8 mouse cellular contexts compared by ENCODE assay signal in the genomic region with DNA sequence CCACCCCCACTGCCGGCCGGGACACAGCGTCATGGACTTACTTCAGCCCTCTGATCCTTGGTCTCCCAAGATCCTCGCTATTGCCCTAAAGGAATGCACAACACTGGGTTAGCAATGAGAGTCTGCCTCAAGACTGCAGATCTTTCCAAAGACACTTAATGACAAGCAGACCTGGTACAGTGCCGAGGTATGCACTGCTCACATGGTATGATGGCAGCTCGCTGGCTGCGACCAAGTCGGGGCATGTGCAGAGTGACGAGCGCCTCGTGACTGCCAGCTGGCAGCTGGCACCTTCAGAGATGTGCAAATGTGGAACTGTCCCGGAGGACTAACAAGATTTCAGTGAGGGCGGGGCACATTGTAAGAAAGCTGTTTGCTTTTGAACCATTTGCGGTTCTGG.
DNase-seq lines count a peak whose midpoint lies in the region; ATAC-seq and TF ChIP-seq lines count a peak whose summit lies in the region.

No protein-coding gene starts in this region.

- no peak overlapping the region for H3K4me3 ChIP-seq in heart, embryonic 10.5 days
- no peak overlapping the region for H3K4me3 ChIP-seq in forebrain, postnatal 0 days (ENCODE audit: low read depth, low read length)
- H3K4me3 ChIP-seq in hindbrain, embryonic 15.5 days: no peak overlapping the region
- no peak overlapping the region for H3K4me3 ChIP-seq in midbrain, postnatal 0 days (ENCODE audit: low read depth, low read length)

- H3K4me1 ChIP-seq in heart, embryonic 10.5 days: peaks cover 58% of the 10 kb centered on the region
- H3K4me1 ChIP-seq in forebrain, postnatal 0 days (ENCODE audit: insufficient read depth): peaks cover 7% of the 10 kb centered on the region; the same call in 1 of the 2 replicates
- peaks cover 34% of the 10 kb centered on the region for H3K4me1 ChIP-seq in hindbrain, embryonic 15.5 days (replicated peaks)
- no peaks in the 10 kb centered on the region for H3K4me1 ChIP-seq in midbrain, postnatal 0 days (ENCODE audit: insufficient read depth, low read length)

- H3K9me3 ChIP-seq in heart, embryonic 10.5 days: no peaks in the 10 kb centered on the region
- H3K9me3 ChIP-seq in forebrain, postnatal 0 days (ENCODE audit: low read length): no peaks in the 10 kb centered on the region
- H3K9me3 ChIP-seq in hindbrain, embryonic 15.5 days: no peaks in the 10 kb centered on the region
- no peaks in the 10 kb centered on the region for H3K9me3 ChIP-seq in midbrain, postnatal 0 days (ENCODE audit: low read length)

- no peak overlapping the region for H3K4me2 ChIP-seq in forebrain, postnatal 0 days (ENCODE audit: low read depth)
- no peak overlapping the region for H3K4me2 ChIP-seq in hindbrain, embryonic 15.5 days
- H3K4me2 ChIP-seq in midbrain, postnatal 0 days (ENCODE audit: low read depth, low read length, poor library complexity, severe bottlenecking): no peak overlapping the region

- peak; percentile 95 for ATAC-seq in forebrain, postnatal 0 days
- ATAC-seq in hindbrain, embryonic 15.5 days (ENCODE audit: low FRiP score, low read depth): peak; percentile 80
- no peak for ATAC-seq in midbrain, postnatal 0 days (ENCODE audit: low FRiP score)
- ATAC-seq in activated CD4-positive, CD25-positive, alpha-beta regulatory T cell, adult 4 months: no peak

- H3K27ac ChIP-seq in heart, embryonic 10.5 days: no peak overlapping the region
- peak overlapping the region; percentile 72; the same call in 1 of the 2 replicates for H3K27ac ChIP-seq in forebrain, postnatal 0 days (ENCODE audit: low read depth, low read length)
- peak overlapping the region; percentile 21; the same call in 1 of the 2 replicates for H3K27ac ChIP-seq in hindbrain, embryonic 15.5 days (replicated peaks)
- H3K27ac ChIP-seq in midbrain, postnatal 0 days (ENCODE audit: low read depth, low read length): no peak overlapping the region

- no peak overlapping the region for H3K9ac ChIP-seq in forebrain, postnatal 0 days
- no peak overlapping the region for H3K9ac ChIP-seq in hindbrain, embryonic 15.5 days
- no peak overlapping the region for H3K9ac ChIP-seq in midbrain, postnatal 0 days (replicated peaks; ENCODE audit: low read length, poor library complexity, severe bottlenecking)

- whole genome bisulfite sequencing in heart, embryonic 10.5 days: 82% methylated on average over 14 of the region's 14 CpGs
- WGBS in forebrain, postnatal 0 days: 53% methylated on average over 14 of the region's 14 CpGs
- 53% methylated on average over 14 of the region's 14 CpGs for WGBS in hindbrain, embryonic 15.5 days
- 60% methylated on average over 14 of the region's 14 CpGs for WGBS in midbrain, postnatal 0 days

- DNase-seq in heart, adult 18-20 months: peak; percentile 79 to 81
- no peak for DNase-seq in heart, embryonic 10.5 days (ENCODE audit: low spot score)
- peak; percentile 89 for DNase-seq in forebrain, postnatal 0 days
- DNase-seq in left cerebral cortex, adult 18-20 months (ENCODE audit: low spot score in 2 of 2): peak; percentile 55 to 71
- DNase-seq in midbrain, postnatal 0 days (ENCODE audit: low spot score): peak; percentile 83
- no peak for DNase-seq in thymus, postnatal 36 days

- no peak for TF ChIP-seq CTCF in forebrain, postnatal 0 days (IDR thresholded peaks at IDR 0.05; ENCODE audit: low read depth)
- TF ChIP-seq CTCF in midbrain, postnatal 0 days (IDR thresholded peaks at IDR 0.05): no peak

- 0 out of 2 replicates have a peak, but pooled peaks cover 3% of the 10 kb centered on the region for H3K27me3 ChIP-seq in heart, embryonic 10.5 days (ENCODE audit: insufficient read depth, poor library complexity, severe bottlenecking)
- no peaks in the 10 kb centered on the region for H3K27me3 ChIP-seq in forebrain, postnatal 0 days (ENCODE audit: insufficient read depth, low read length)
- H3K27me3 ChIP-seq in hindbrain, embryonic 15.5 days: no peaks in the 10 kb centered on the region
- no peaks in the 10 kb centered on the region for H3K27me3 ChIP-seq in midbrain, postnatal 0 days (ENCODE audit: insufficient read depth, low read length)

- H3K36me3 ChIP-seq in heart, embryonic 10.5 days: no peaks in the 10 kb centered on the region
- no peaks in the 10 kb centered on the region for H3K36me3 ChIP-seq in forebrain, postnatal 0 days (ENCODE audit: insufficient read depth)
- H3K36me3 ChIP-seq in hindbrain, embryonic 15.5 days: no peaks in the 10 kb centered on the region
- H3K36me3 ChIP-seq in midbrain, postnatal 0 days (ENCODE audit: insufficient read depth, low read length): no peaks in the 10 kb centered on the region

Comparison
In these comparisons a context has a peak if more than half of its experiments do, and no peak if none do; other contexts are left out.
1. DNase-seq: peak in heart, adult 18-20 months (2 of 2), forebrain, postnatal 0 days (single experiment), left cerebral cortex, adult 18-20 months (2 of 2) and midbrain, postnatal 0 days (single experiment); none in heart, embryonic 10.5 days (single experiment) and thymus, postnatal 36 days (0 of 2).
2. H3K27ac ChIP-seq: peak in forebrain, postnatal 0 days (single experiment) and hindbrain, embryonic 15.5 days (single experiment); none in heart, embryonic 10.5 days (single experiment) and midbrain, postnatal 0 days (single experiment).
3. ATAC-seq: peak in forebrain, postnatal 0 days (single experiment) and hindbrain, embryonic 15.5 days (single experiment); none in midbrain, postnatal 0 days (single experiment) and activated CD4-positive, CD25-positive, alpha-beta regulatory T cell, adult 4 months (single experiment).